Mouse (Mus musculus) brown adipose tissue, adult 24 weeks (tissue): ENCODE data around the gene Baz1a. TPM values are rescaled to one million over a fixed set of nuclear protein-coding genes. Genes with fewer than 3 reads are reported as not detected.

Source experiments
- H3K27ac ChIP-seq: fragments of 200-500 bp; replicated peaks from 2 replicates; pipeline ENCODE4 v1.5.1; 2012; ENCODE audit warnings: low read depth, mild to moderate bottlenecking, low read length
- H3K4me1 ChIP-seq: fragments of 200-500 bp; 2 replicates; pipeline ENCODE4 v1.6.1; 2012; ENCODE audit warnings: low read length, mixed read lengths; ENCODE audit not compliant: control insufficient read depth, insufficient read depth, insufficient read length
- H3K4me3 ChIP-seq: fragments of 200-500 bp; 2 replicates; pipeline ENCODE4 v1.5.1; 2012; ENCODE audit warnings: low read depth, mild to moderate bottlenecking, low read length, moderate library complexity; ENCODE audit not compliant: insufficient read depth
- polyA plus RNA-seq: library from polyadenylated mRNA; stranded (reverse); fragments of >200 nt; gene quantifications from 2 replicates; pipeline ENCODE4 v1.2.4, GENCODE M21; 2012; ENCODE audit not compliant: missing spikeins, insufficient read depth, insufficient read length

Baz1a gene
- polyA plus RNA-seq = 3.6 and 6.3 TPM in 2 replicates

DNA sequence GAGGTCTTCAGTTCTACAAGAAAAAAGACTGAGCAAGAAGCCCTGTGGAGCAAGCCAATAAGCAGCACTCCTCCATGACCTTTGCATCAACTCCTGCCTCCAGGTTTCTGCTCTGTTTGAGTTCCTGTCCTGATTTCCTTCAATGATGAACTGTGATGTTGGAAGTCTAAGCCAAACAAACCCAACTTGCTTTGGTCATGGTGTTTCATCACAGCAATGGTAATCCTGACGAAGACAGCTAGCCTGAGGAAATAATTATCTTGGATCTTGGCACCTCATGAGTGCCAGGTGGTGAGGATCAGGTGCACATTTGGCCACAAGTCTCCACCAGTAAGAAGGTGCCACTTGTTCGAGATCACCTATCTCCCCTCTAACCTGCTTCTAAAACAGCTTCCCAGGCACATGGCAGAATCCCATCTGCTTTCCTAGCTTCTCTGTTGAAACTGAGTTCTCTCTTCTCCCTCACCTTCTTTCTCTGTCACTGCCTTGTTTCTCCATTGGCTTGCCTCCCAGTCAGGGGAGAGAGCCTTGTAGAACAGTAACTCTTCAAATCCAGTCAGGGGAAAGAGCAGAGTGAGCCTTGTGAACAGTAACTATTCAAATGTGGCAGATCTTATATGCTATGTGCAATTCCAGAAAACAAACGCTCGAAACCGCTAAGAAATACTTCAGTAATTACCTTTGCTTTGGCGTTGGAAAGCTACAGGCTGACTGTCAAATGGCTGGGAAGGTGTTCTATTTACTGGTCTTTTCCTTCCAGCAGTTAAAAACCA, at the start of gene Baz1a:
Gene Baz1a, minus strand, starts transcription at position 723 of the 773 bp plus-strand sequence.
- Histone ChIP-seq H3K4me1 (no peaks in the 10 kb centered on the region), H3K27ac (no peak within 1 kb of the TSS), H3K4me3 (no peak within 1 kb of the TSS)

DNA sequence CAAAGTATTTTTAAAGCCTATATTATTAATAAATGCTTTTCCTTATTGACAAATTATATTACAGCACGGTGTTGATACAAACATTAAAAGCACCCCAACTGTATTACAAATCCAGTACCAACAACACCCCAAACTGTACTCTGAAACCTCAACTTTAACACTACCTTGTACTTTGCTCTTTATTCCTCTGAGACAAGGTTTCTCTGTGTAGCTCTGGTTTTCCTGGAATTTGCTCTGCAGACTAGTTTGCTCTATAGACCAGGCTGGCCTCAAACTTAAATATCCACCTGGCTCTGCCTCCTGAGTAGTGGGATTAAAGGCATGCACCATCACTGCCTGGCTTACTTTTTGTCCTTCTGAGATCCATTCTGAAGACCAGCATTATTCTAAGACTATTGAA, 48.0 kb upstream of the Baz1a start:
- Histone ChIP-seq H3K4me3 (no peak overlapping the region), H3K27ac (no peak overlapping the region), H3K4me1 (peaks cover 5% of the 10 kb centered on the region; the same call in 1 of the 2 replicates)

GRCm38 (mm10) chr12:55061006-55061405, 46.9 kb upstream of the Baz1a start:
- Histone ChIP-seq H3K27ac (0 out of 2 replicates have a peak overlapping the region, but pooled peaks have one; percentile 3), H3K4me1 (peaks cover 5% of the 10 kb centered on the region; the same call in 1 of the 2 replicates), H3K4me3 (no peak overlapping the region)

DNA sequence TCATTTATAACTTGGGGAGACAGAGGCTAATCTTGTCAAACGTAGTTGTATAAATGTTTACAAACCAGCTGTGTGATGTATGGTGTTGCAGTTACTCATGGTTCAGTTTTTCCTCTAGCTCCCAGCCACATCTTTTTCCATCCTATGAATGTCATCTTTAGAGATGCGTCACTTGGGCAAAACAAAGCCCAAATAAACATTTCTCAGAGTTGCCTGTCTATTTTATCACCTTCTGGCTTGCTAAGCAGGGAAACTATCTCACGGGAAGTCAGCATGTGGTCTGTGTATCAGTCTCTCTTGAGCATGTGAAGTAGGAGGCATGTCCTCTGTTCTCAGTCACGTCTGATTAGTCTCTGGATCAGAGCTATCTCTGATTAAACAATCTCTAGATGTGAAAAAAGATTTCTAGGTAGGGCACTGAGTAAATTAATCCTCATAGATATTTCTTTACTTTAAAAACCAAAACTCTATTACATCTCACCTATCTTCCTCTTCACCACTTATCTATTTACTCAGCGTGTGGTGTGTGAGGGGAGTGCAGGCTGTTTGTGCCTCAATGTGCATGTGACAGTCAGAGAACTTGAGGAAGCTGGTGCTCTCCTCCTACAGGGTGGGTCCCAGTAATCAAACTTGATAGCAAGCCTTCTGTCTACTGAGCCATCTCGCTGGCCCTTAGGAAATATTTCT, 46.2 kb upstream of the Baz1a start:
- H3K27ac ChIP-seq = peak overlapping the region; percentile 80
- no peak overlapping the region for H3K4me3 ChIP-seq
- peaks cover 5% of the 10 kb centered on the region; the same call in 1 of the 2 replicates for H3K4me1 ChIP-seq

DNA sequence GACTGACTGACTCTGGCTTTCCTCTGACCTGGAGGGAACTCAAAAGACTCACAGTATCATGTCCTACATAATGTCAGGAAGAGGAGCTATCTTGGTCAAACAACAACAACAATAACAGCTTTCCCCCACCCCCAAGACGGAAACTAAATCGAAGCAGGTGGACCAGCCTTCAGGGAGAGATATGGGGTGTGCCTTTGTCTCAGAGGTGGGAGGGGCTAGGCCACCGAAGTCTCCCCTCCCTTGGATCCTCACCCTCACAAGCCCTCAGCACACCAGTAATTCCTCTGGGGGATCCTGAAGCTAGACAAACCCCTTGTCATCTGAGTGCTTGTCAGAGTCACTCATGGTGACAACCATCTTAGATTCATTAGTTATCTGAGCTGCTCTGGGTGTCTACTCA, 45.7 kb upstream of the Baz1a start:
- Histone ChIP-seq H3K27ac (peak overlapping the region; percentile 80), H3K4me1 (peaks cover 7% of the 10 kb centered on the region; the same call in 1 of the 2 replicates), H3K4me3 (no peak overlapping the region)

- Histone ChIP-seq H3K4me3 (no peak overlapping the region), H3K27ac (peak overlapping the region; percentile 81)
Observed at GRCm38 (mm10) chr12:55058865-55059615, 44.9 kb upstream of the Baz1a start.

DNA sequence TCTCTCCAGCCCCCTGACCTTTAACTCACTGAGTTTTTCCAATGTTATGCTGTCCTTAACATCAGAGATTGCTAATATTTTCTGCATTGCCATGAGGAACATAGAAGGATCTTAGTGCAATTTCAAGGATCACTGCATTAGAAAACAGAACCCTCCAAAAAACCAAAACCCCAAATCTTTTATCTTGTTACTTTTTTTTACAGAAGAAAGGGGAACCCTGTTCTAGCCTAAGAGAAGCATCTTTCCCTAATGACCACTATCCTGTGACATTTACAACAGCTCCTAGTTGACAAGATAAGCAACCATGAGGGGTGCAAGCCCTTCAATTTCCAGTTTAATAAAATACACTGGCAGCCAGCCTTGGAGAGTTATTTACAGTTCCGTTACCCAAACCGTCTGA, 42.6 kb upstream of the Baz1a start:
- Histone ChIP-seq H3K4me3 (no peak overlapping the region), H3K4me1 (peaks cover 7% of the 10 kb centered on the region; the same call in 1 of the 2 replicates), H3K27ac (peak overlapping the region; percentile 28; the same call in 1 of the 2 replicates)

More at GRCm38 (mm10) chr12:55058865-55059615, 44.9 kb upstream of the Baz1a start:
- H3K4me1 ChIP-seq = peaks cover 7% of the 10 kb centered on the region; the same call in 1 of the 2 replicates

DNA sequence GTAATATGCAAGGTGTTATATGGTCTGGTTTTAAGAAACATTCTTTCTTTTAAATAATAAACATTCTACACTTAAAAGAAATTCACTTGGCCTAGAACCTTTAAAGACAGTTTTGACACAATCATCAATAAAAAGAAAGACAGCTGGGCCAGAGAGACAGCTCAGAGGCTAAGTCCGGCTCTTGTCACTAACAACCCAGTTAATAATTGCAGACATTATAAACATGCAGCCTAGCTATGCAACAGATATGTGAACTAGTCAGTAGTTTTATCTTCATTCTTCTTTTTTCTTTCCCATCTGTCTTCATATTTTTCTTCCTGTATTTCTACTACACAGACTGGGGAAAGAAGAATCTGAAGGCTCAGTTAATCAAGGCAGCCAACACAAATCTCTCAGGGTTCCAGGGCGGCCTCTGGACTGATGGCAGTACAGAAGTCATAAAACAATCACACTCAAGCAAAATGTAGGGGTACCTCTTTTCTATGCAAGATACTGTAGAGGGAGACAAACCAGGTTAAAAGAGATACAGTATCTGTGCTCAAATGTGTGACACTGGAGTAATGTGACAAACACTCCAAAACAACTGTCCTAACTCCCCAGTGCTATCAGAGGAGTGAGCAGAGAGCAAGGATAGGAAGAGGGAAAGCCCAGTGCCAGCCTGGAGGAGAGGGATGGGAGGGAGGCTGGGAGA, 40.5 kb upstream of the Baz1a start:
- H3K4me3 ChIP-seq = no peak overlapping the region
- H3K27ac ChIP-seq = peak overlapping the region; percentile 51; the same call in 1 of the 2 replicates

DNA sequence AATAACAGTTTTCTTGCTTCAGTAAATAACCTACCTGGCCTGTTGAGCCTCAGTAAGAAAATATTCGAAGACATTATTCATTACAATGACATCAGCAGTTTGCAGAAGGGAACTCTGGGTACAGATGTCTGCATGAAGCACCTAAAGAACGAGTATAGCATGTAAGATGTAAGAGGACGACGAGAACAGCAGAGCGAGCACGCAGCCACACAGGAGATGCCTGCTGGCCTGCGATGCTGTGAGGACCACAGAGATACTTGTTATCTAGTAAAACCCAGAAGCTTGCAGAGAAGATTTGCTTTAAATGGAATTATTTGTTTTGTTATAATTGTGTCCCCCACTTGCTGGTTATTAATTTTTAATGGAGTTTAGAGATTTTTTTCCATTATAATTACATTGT, 39.1 kb upstream of the Baz1a start:
- Histone ChIP-seq H3K27ac (no peak overlapping the region), H3K4me1 (0 out of 2 replicates have a peak, but pooled peaks cover 3% of the 10 kb centered on the region), H3K4me3 (no peak overlapping the region)

More for the DNA sequence above, 40.5 kb upstream of the Baz1a start:
- peaks cover 5% of the 10 kb centered on the region; the same call in 1 of the 2 replicates for H3K4me1 ChIP-seq

- H3K4me3 ChIP-seq = no peak overlapping the region
- 0 out of 2 replicates have a peak, but pooled peaks cover 3% of the 10 kb centered on the region for H3K4me1 ChIP-seq
- H3K27ac ChIP-seq = no peak overlapping the region
Observed at GRCm38 (mm10) chr12:55051210-55052173, 37.3 kb upstream of the Baz1a start.

DNA sequence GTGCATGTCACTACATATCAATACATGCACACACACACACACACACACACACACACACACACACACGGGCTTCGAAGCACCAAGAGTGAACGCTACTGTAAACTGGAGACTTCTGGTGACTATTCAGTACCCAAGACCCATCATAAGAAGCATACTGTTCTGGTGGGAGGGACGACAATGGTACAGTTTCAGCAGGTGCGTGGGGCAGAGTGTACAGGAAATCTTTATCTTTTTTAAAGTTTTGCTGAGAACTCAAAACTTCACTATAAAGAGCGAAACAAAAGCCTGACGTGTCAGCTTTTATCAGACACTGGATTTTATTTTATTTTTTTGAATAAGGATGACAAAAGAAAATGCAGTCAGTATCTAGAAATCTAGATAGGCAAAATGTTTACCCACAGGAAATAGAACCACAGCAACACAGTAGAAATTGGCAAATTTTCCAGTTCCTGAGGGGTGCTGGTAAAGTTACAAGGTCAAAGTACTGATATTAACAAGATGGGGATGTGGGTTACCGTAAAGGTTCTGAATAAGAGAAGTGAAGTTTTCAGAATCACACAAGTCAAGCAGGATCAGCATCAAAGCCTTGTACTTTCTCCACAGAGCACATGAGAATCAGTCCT, 35.7 kb upstream of the Baz1a start:
- no peak overlapping the region for H3K4me3 ChIP-seq
- H3K4me1 ChIP-seq = 0 out of 2 replicates have a peak, but pooled peaks cover under 1% of the 10 kb centered on the region
- no peak overlapping the region for H3K27ac ChIP-seq

DNA sequence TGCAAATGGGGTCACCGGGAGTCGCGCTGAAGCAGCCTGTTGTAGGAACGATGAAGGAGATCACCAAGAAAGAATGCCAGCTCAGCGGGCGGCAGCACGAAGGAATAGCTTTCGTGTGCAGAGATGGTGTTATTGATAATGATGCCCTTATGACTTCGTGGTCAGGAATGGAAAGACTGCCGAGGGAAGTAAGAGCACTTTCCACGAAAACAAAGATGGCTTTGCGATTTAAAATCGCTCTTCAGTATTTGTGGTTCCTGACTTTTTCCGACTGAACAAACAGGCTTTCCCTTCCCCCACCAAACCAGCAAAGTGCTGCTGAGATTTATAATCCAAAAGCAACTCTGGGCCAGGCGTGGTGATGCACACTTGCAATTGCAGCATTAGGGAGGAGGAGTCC, 26.9 kb upstream of the Baz1a start:
- H3K27ac ChIP-seq = no peak overlapping the region
- H3K4me1 ChIP-seq = no peaks in the 10 kb centered on the region
- no peak overlapping the region for H3K4me3 ChIP-seq

DNA sequence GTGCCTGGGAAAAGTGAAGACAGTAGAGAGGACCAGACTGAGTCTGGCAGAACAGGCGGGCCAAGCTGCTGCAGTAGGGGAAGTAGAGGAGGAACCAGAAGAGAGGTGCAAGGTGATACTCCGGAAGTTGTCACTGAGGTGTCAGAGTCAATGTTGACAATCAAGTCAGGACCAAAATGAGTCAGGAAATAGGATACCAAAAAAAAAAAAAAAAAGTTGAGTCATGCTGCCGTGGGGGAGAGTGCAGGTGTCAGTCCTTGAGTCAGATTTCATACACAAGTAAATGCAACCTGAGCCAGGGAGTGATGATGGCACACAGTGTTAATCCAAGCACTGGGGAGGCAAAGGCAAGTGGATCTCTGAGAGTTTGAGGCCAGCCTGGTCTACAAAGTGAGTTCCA, 12.9 kb upstream of the Baz1a start:
- Histone ChIP-seq H3K4me3 (no peak overlapping the region), H3K27ac (no peak overlapping the region), H3K4me1 (no peaks in the 10 kb centered on the region)
